Mouse (Mus musculus): ENCODE data around the gene Cfap52. TPM values are rescaled to one million over a fixed set of nuclear protein-coding genes. Genes with fewer than 3 reads are reported as not detected.

Cfap52 gene
- polyA plus RNA-seq, 1 experiment: 35.5 TPM

DNA sequence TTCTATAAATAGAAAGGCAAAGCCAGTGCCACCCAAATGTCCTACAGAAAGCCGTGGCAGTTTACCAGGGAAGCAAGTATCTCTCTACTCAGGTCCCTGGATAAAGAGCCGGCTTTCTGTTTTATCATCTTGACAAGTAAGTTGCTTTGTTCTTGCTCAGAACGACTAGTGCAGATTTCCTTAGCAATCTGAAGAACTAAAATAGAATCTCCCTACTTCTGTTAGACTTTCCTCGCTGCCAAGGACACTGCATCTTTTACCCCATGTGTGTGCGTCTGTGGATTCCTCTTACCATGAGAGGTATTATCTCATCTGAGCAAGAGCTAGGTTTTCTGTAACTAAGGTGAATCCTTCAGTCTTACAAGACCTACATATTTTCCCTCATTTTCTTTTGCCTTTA, 76.9 kb downstream of the Cfap52 start:
- H3K36me3 ChIP-seq (ENCODE audit: control insufficient read depth, insufficient read depth): no peaks in the 10 kb centered on the region
- TF ChIP-seq MYOG (IDR thresholded peaks at IDR 0.05; ENCODE audit: control insufficient read depth in 1 of 3, insufficient read depth in 1 of 3, insufficient read length in 2 of 3, low read depth in 2 of 3): no peak
- TF ChIP-seq POLR2AphosphoS2 (IDR thresholded peaks at IDR 0.05; ENCODE audit: insufficient read length, low read depth): no peak
- TF ChIP-seq USF1 (IDR thresholded peaks at IDR 0.05; ENCODE audit: low read depth): no peak
- TF ChIP-seq E2F4 (IDR thresholded peaks at IDR 0.05; ENCODE audit: insufficient read depth): no peak
- no peak for TF ChIP-seq CEBPB (IDR thresholded peaks at IDR 0.05; ENCODE audit: insufficient read depth, poor library complexity, severe bottlenecking)
- no peaks in the 10 kb centered on the region for H3K27me3 ChIP-seq (ENCODE audit: control insufficient read depth, insufficient read depth, insufficient read length)
- H3K4me2 ChIP-seq (ENCODE audit: low read depth): no peak overlapping the region
- H3K79me2 ChIP-seq (ENCODE audit: control insufficient read depth, insufficient read depth): no peaks in the 10 kb centered on the region
- no peak overlapping the region for H3ac ChIP-seq (ENCODE audit: control insufficient read depth, insufficient read length)
- no peak overlapping the region for H3K4me3 ChIP-seq

DNA sequence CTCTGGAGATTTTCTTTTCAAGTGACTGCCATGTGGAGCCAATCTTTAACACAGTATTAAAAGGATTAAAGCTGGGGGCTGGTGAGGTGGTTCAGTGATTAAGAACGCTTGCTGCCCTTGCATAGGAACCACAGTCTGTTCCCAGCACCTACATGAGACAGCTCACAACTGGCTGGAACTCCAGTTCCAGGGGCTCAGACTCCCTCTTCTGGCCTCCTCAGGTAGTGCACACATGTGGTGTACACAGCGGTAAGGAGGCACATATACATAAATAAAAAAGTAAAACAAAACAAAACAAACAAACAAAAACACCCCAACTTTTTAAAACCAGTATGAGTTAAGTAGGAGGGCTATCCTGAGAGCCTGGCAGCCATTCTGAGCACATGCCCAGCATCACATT, 79.5 kb downstream of the Cfap52 start:
- H3K4me2 ChIP-seq (ENCODE audit: low read depth): no peak overlapping the region
- no peaks in the 10 kb centered on the region for H3K79me2 ChIP-seq (ENCODE audit: control insufficient read depth, insufficient read depth)
- TF ChIP-seq TCF3 (IDR thresholded peaks at IDR 0.05; ENCODE audit: insufficient read length, low read depth) (no peak), MAX (IDR thresholded peaks at IDR 0.05; ENCODE audit: low read depth) (no peak), MYOD1 (IDR thresholded peaks at IDR 0.05; ENCODE audit: control insufficient read depth in 1 of 3, insufficient read length in 2 of 3, low read depth in 2 of 3) (no peak), USF1 (IDR thresholded peaks at IDR 0.05; ENCODE audit: low read depth) (no peak), SRF (IDR thresholded peaks at IDR 0.05; ENCODE audit: control insufficient read depth, insufficient read length, low read depth) (no peak), REST (IDR thresholded peaks at IDR 0.05; ENCODE audit: insufficient read depth, insufficient read length) (no peak), CEBPB (IDR thresholded peaks at IDR 0.05; ENCODE audit: insufficient read depth, poor library complexity, severe bottlenecking) (no peak), TCF12 (IDR thresholded peaks at IDR 0.05; ENCODE audit: insufficient read depth, poor library complexity, severe bottlenecking) (no peak), MYOG (IDR thresholded peaks at IDR 0.05; ENCODE audit: control insufficient read depth in 1 of 3, insufficient read depth in 1 of 3, insufficient read length in 2 of 3, low read depth in 2 of 3) (no peak), POLR2AphosphoS2 (IDR thresholded peaks at IDR 0.05; ENCODE audit: insufficient read length, low read depth) (no peak), POLR2A (IDR thresholded peaks at IDR 0.05; ENCODE audit: insufficient read length, low read depth) (no peak), E2F4 (IDR thresholded peaks at IDR 0.05; ENCODE audit: insufficient read depth) (no peak)
- no peak overlapping the region for H3K4me3 ChIP-seq
- H3ac ChIP-seq (ENCODE audit: control insufficient read depth, insufficient read length): no peak overlapping the region
- H3K36me3 ChIP-seq (ENCODE audit: control insufficient read depth, insufficient read depth): peaks cover 5% of the 10 kb centered on the region
- no peaks in the 10 kb centered on the region for H3K27me3 ChIP-seq (ENCODE audit: control insufficient read depth, insufficient read depth, insufficient read length)

Other genes with a start within 250 kb of the Cfap52 start
- gene Glp2r, start 194.5 kb downstream of the Cfap52 start, polyA plus RNA-seq (2012; fragmentation: generic; extraction: Trizol): not detected
- not detected for gene Gsg1l2, start 191.0 kb downstream of the Cfap52 start, polyA plus RNA-seq (2012; fragmentation: generic; extraction: Trizol)
- 112 TPM for gene Dhrs7c, start 167.5 kb downstream of the Cfap52 start, polyA plus RNA-seq (2012; fragmentation: generic; extraction: Trizol)
- 3.5 TPM for gene Usp43, start 43.5 kb downstream of the Cfap52 start, polyA plus RNA-seq (2012; fragmentation: generic; extraction: Trizol)
- gene Stx8, start 542 bp upstream of the Cfap52 start, polyA plus RNA-seq (2012; fragmentation: generic; extraction: Trizol): 32.5 TPM